Mouse (Mus musculus): ENCODE data around the gene Dpp9. TPM values are rescaled to one million over a fixed set of nuclear protein-coding genes. Genes with fewer than 3 reads are reported as not detected.

Gene Dpp9
- polyA plus RNA-seq, 1 experiment, result not detected

- no peak overlapping the region for H3K27ac ChIP-seq (ENCODE audit: insufficient read depth, low read depth, low read length)
- no peaks in the 10 kb centered on the region for H3K4me1 ChIP-seq (ENCODE audit: control insufficient read depth, insufficient read depth, low read length)
- WGBS, result 79% methylated on average over 9 of the region's 9 CpGs
- no peak overlapping the region for H3K4me3 ChIP-seq (ENCODE audit: insufficient read depth, low read depth, low read length)
- TF ChIP-seq CTCF (IDR thresholded peaks at IDR 0.05; ENCODE audit: insufficient read depth, low read depth, low read length) (no peak), POLR2A (IDR thresholded peaks at IDR 0.05; ENCODE audit: insufficient read depth, low read depth, low read length) (no peak)
These were observed 18.1 kb downstream of the Dpp9 start for GRCm38 (mm10) chr17:56200586-56200985.

DNA sequence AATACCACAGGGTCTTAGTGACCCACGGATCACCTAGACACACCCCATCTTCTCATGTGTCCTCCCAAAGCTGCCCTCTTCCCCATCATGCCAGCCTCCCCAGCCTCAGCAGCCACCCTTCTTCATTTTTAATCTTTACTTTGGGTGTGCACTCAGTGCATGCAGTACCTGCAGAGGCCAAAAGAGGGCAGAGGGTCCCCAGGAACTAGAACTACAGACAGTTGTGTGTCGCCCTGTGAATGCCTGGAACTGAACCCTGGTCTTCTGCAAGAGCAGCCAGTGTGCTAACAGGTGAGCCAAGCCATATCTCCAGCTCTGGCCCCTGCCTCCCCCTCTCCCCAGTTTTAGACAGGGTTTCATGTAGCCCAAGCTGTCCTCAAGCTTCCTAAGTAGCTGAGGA, 21.8 kb downstream of the Dpp9 start:
- H3K4me1 ChIP-seq (ENCODE audit: control insufficient read depth, insufficient read depth, low read length), result no peaks in the 10 kb centered on the region
- 77% methylated on average over 2 of the region's 2 CpGs for WGBS
- no peak for TF ChIP-seq POLR2A (IDR thresholded peaks at IDR 0.05; ENCODE audit: insufficient read depth, low read depth, low read length)
- peak; percentile 13; the same call in 1 of the 2 replicates for TF ChIP-seq CTCF (IDR thresholded peaks at IDR 0.05; ENCODE audit: insufficient read depth, low read depth, low read length)

DNA sequence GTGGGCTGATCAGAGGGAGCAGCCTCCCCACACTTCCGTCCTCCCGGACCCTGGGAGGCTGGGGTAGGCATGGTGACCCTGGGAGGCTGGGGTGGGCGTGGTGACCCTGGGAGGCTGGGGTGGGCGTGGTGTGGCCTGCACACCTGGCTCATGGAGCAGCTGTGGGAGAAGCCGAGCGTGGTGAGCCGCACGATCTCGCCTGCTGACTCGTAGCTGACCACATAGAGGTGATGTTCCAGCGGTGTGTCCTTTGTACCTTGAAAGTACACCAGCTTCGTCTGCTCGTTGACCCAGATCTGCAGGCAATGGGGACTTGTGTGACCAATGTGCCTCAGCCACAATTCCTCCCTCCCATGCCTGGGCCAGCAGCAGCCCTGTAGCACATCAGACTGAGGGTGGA, 23.9 kb downstream of the Dpp9 start:
- 92% methylated on average over 13 of the region's 13 CpGs for WGBS
- no peak for TF ChIP-seq POLR2A (IDR thresholded peaks at IDR 0.05; ENCODE audit: insufficient read depth, low read depth, low read length)
- TF ChIP-seq CTCF (IDR thresholded peaks at IDR 0.05; ENCODE audit: insufficient read depth, low read depth, low read length), result no peak
- no peak overlapping the region for H3K4me3 ChIP-seq (ENCODE audit: insufficient read depth, low read depth, low read length)

More for the DNA sequence above, 21.8 kb downstream of the Dpp9 start:
- Histone ChIP-seq H3K27ac (ENCODE audit: insufficient read depth, low read depth, low read length) (no peak overlapping the region), H3K4me3 (ENCODE audit: insufficient read depth, low read depth, low read length) (no peak overlapping the region)

DNA sequence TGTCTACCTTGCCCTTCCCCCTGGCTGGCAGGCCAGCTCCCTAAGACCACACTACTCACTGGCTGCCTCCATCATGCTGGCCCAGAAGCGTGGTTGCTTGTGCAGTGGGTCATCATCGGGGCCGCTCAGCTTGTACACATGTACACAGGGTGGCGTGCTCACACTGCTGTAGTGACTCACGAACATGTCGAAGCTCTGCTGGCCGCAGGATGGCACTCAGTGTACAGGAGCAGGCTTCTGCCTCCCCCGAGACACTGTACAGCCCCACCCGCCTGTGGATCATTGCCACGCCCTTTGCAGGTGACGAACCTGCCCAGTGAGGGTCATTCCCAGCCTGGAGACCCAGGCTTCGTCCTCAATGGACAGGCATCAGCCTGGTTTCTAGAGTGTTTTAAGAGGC, 24.3 kb downstream of the Dpp9 start:
- H3K4me1 ChIP-seq (ENCODE audit: control insufficient read depth, insufficient read depth, low read length), result no peaks in the 10 kb centered on the region
- 92% methylated on average over 12 of the region's 12 CpGs for WGBS
- TF ChIP-seq CTCF (IDR thresholded peaks at IDR 0.05; ENCODE audit: insufficient read depth, low read depth, low read length), result no peak
- no peak for TF ChIP-seq POLR2A (IDR thresholded peaks at IDR 0.05; ENCODE audit: insufficient read depth, low read depth, low read length)
- no peak overlapping the region for H3K27ac ChIP-seq (ENCODE audit: insufficient read depth, low read depth, low read length)
- no peak overlapping the region for H3K4me3 ChIP-seq (ENCODE audit: insufficient read depth, low read depth, low read length)

More for the DNA sequence above, 23.9 kb downstream of the Dpp9 start:
- Histone ChIP-seq H3K27ac (ENCODE audit: insufficient read depth, low read depth, low read length) (no peak overlapping the region), H3K4me1 (ENCODE audit: control insufficient read depth, insufficient read depth, low read length) (no peaks in the 10 kb centered on the region)

DNA sequence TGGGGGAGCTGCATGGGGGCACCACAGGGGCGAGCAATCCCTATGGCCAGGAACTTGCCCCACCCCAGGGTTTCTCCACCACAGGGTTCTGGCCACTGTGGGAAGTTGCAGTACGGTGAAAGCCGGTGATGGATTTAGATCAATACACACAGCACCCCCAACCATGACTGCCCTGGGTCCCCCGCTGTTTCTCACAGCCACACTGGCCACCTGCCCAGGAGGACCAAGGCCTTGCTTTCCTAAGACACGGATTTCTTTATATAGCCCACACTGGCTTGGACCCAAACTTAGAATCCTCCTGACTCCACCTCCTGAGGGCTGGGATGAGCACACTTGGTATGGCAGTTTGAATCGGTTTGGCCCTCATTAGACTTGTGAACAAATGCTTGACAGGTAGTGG, 27.4 kb downstream of the Dpp9 start:
- WGBS, result 76% methylated on average over 6 of the region's 6 CpGs
- TF ChIP-seq POLR2A (IDR thresholded peaks at IDR 0.05; ENCODE audit: insufficient read depth, low read depth, low read length) (no peak), CTCF (IDR thresholded peaks at IDR 0.05; ENCODE audit: insufficient read depth, low read depth, low read length) (no peak)
- Histone ChIP-seq H3K4me3 (ENCODE audit: insufficient read depth, low read depth, low read length) (no peak overlapping the region), H3K27ac (ENCODE audit: insufficient read depth, low read depth, low read length) (no peak overlapping the region), H3K4me1 (ENCODE audit: control insufficient read depth, insufficient read depth, low read length) (no peaks in the 10 kb centered on the region)

GRCm38 (mm10) chr17:56185281-56186141, 33.2 kb downstream of the Dpp9 start:
- 34% methylated on average over 11 of the region's 11 CpGs for WGBS
- peaks cover 10% of the 10 kb centered on the region for H3K4me1 ChIP-seq (ENCODE audit: control insufficient read depth, insufficient read depth, low read length)
- 0 out of 2 replicates have a peak, but pooled peaks have one; percentile 28 for TF ChIP-seq POLR2A (IDR thresholded peaks at IDR 0.05; ENCODE audit: insufficient read depth, low read depth, low read length)
- TF ChIP-seq CTCF (IDR thresholded peaks at IDR 0.05; ENCODE audit: insufficient read depth, low read depth, low read length), result no peak
- no peak overlapping the region for H3K4me3 ChIP-seq (ENCODE audit: insufficient read depth, low read depth, low read length)
- H3K27ac ChIP-seq (ENCODE audit: insufficient read depth, low read depth, low read length), result peak overlapping the region; percentile 37

DNA sequence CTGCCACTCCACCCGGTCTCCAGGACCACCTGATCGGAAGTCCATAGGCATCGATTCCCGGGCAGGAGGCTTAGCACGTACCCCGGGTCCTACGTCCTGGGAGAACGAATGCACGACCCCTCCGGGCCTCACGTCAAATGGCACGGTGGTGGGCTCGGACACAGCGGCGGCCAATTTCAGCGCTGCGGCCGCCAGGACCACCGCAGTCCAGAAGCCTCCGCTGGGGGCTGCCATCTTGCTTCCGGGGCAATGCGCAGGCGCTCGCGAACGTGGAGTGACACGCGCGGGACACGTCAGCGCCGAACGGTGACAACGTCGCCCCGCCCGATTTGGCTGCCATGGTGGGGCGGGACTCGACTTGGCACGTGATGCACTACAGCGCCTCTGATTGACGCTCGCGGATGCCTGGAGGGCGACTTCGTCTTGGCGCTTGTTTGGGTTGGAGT, 35.0 kb downstream of the Dpp9 start, which contains the start of gene Mydgf:
Mydgf (minus strand) TSS at position 263 of the 446 bp plus-strand sequence.
- under 1% methylated on average over 47 of the region's 47 CpGs for WGBS
- Histone ChIP-seq H3K27ac (ENCODE audit: insufficient read depth, low read depth, low read length) (peak within 1 kb of the TSS; percentile 52; the same call in 1 of the 2 replicates), H3K4me1 (ENCODE audit: control insufficient read depth, insufficient read depth, low read length) (peaks cover 10% of the 10 kb centered on the region), H3K4me3 (ENCODE audit: insufficient read depth, low read depth, low read length) (peak within 1 kb of the TSS; percentile 93)
- TF ChIP-seq POLR2A (IDR thresholded peaks at IDR 0.05; ENCODE audit: insufficient read depth, low read depth, low read length) (peak; percentile 81), CTCF (IDR thresholded peaks at IDR 0.05; ENCODE audit: insufficient read depth, low read depth, low read length) (no peak)

GRCm38 (mm10) chr17:56182975-56183657, 35.6 kb downstream of the Dpp9 start:
- H3K4me1 ChIP-seq (ENCODE audit: control insufficient read depth, insufficient read depth, low read length), result peaks cover 10% of the 10 kb centered on the region
- H3K27ac ChIP-seq (ENCODE audit: insufficient read depth, low read depth, low read length), result peak overlapping the region; percentile 52; the same call in 1 of the 2 replicates
- peak overlapping the region; percentile 93 for H3K4me3 ChIP-seq (ENCODE audit: insufficient read depth, low read depth, low read length)
- 1% methylated on average over 14 of the region's 14 CpGs for WGBS
- no peak for TF ChIP-seq CTCF (IDR thresholded peaks at IDR 0.05; ENCODE audit: insufficient read depth, low read depth, low read length)
- no peak for TF ChIP-seq POLR2A (IDR thresholded peaks at IDR 0.05; ENCODE audit: insufficient read depth, low read depth, low read length)

GRCm38 (mm10) chr17:56175416-56175815, 43.3 kb downstream of the Dpp9 start:
- H3K4me1 ChIP-seq (ENCODE audit: control insufficient read depth, insufficient read depth, low read length), result 0 out of 2 replicates have a peak, but pooled peaks cover 2% of the 10 kb centered on the region
- 100% methylated on average over 3 of the region's 3 CpGs for WGBS
- no peak overlapping the region for H3K4me3 ChIP-seq (ENCODE audit: insufficient read depth, low read depth, low read length)
- TF ChIP-seq CTCF (IDR thresholded peaks at IDR 0.05; ENCODE audit: insufficient read depth, low read depth, low read length) (no peak), POLR2A (IDR thresholded peaks at IDR 0.05; ENCODE audit: insufficient read depth, low read depth, low read length) (no peak)
- no peak overlapping the region for H3K27ac ChIP-seq (ENCODE audit: insufficient read depth, low read depth, low read length)
